Mouse (Mus musculus): ENCODE results near the gene Art4. TPM values are rescaled to one million over a fixed set of nuclear protein-coding genes. Genes with fewer than 3 reads are reported as not detected.

Art4 gene
- 0.07 and 1.3 TPM in 2 replicates for polyA plus RNA-seq (2012; ENCODE audit: low replicate concordance)

GRCm38 (mm10) chr6:136857186-136857872 is at the start of gene Art4:
TSS of gene Art4 (minus strand) at chr6:136857733.

GRCm38 (mm10) chr6:136875670-136876069 is 18.1 kb upstream of the Art4 start, which contains the start of gene Mgp:
TSS of gene Mgp (minus strand) at chr6:136875823.

GRCm38 (mm10) chr6:136835352-136835751 is 22.2 kb downstream of the Art4 start, which contains the start of gene Smco3:
TSS of gene Smco3 (minus strand) at chr6:136835452.

GRCm38 (mm10) chr6:136827881-136828561 is 29.5 kb downstream of the Art4 start, which contains the start of gene Wbp11:
TSS of gene Wbp11 (minus strand) at chr6:136828233.

GRCm38 (mm10) chr6:136827516-136827880 is 30.0 kb downstream of the Art4 start, which contains the start of gene BC049715:
TSS of gene BC049715 (plus strand) at chr6:136827626.

GRCm38 (mm10) chr6:136808014-136808417 is 49.5 kb downstream of the Art4 start, which contains the start of gene H2afj:
TSS of gene H2afj (plus strand) at chr6:136808244.

GRCm38 (mm10) chr6:136803739-136804633 is 53.5 kb downstream of the Art4 start, which contains the start of gene Hist4h4:
TSS of gene Hist4h4 (minus strand) at chr6:136804415.

Other genes with a start within 250 kb of the Art4 start
- gene Plbd1, start 195.8 kb downstream of the Art4 start, polyA plus RNA-seq (2012; ENCODE audit: low replicate concordance): 76.9 and 117 TPM in 2 replicates
- not detected in 2 replicates for gene Gucy2c, start 76.0 kb downstream of the Art4 start, polyA plus RNA-seq (2012; ENCODE audit: low replicate concordance)
- gene Hist4h4, start 53.3 kb downstream of the Art4 start, polyA plus RNA-seq (2012; ENCODE audit: low replicate concordance): 3.8 and 4.1 TPM in 2 replicates
- gene H2afj, start 49.5 kb downstream of the Art4 start, polyA plus RNA-seq (2012; ENCODE audit: low replicate concordance): 283 and 566 TPM in 2 replicates
- gene BC049715, start 30.1 kb downstream of the Art4 start, polyA plus RNA-seq (2012; ENCODE audit: low replicate concordance): 0.12 and 1.1 TPM in 2 replicates
- gene Wbp11, start 29.5 kb downstream of the Art4 start, polyA plus RNA-seq (2012; ENCODE audit: low replicate concordance): 133 and 189 TPM in 2 replicates
- not detected in 2 replicates for gene Smco3, start 22.3 kb downstream of the Art4 start, polyA plus RNA-seq (2012; ENCODE audit: low replicate concordance)
- gene Mgp, start 18.1 kb upstream of the Art4 start, polyA plus RNA-seq (2012; ENCODE audit: low replicate concordance): not detected in 2 replicates
- 0.25 and 0.36 TPM in 2 replicates for gene Erp27, start 64.4 kb upstream of the Art4 start, polyA plus RNA-seq (2012; ENCODE audit: low replicate concordance)
- not detected in 2 replicates for gene Pde6h, start 66.1 kb upstream of the Art4 start, polyA plus RNA-seq (2012; ENCODE audit: low replicate concordance)
- gene Arhgdib, start 84.2 kb upstream of the Art4 start, polyA plus RNA-seq (2012; ENCODE audit: low replicate concordance): 203 and 245 TPM in 2 replicates